Mouse (Mus musculus) neutrophil, adult 59 days (primary cell): ENCODE measurements around the gene Mavs. TPM values are rescaled to one million over a fixed set of nuclear protein-coding genes. Genes with fewer than 3 reads are reported as not detected.

Source experiments
- total RNA-seq, 2 experiments: library from RNA; stranded (reverse); gene quantifications; 1 replicate in 1 of 2; 2 replicates in 1 of 2; pipeline ENCODE4 v1.2.4; 2023

Gene Mavs
- 10 to 100 TPM in 1 of 2 experiments, 1 to 10 TPM in 1; 8.7 to 12.1 TPM for total RNA-seq

DNA sequence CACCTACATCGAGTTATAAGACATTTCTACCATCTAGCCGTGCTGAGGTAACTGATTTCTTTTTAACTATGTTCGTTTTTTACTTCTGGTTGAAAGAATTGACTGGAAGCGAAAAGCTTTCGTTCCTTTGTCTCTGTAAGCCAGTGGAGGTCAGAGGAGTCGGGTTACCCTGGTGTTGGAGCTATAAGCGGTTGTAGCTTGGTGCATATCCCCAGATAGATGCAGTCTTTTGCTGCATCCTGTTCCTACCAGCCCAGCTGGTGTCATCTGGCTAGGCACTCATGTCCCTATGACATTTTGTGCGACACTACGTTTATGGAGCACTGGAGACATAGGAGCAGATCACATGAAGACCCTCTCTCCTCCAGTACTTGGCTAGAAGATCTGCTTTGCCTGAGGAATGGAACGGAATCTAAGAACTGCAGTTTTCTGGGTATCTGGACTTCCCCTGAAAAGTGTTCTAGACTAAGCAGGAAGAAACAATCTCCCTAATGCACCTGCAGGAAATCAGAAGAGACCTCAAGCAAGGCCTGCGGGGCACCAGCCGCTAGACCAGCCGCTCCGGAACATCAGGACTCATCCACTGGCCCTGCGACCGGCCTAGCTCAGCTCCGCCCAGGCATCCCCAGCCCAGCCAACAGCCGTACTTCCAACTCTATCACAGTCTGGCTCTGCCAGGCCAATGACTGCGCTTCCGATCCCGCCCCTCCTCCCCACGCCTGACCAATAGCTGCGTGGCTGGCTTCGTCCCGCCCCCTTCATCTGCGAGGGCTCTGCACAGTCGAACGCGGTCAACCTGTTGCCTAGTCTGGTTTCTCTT, at the start of gene Mavs:
Gene Mavs, plus strand, starts transcription at position 757 of the 820 bp plus-strand sequence.

DNA sequence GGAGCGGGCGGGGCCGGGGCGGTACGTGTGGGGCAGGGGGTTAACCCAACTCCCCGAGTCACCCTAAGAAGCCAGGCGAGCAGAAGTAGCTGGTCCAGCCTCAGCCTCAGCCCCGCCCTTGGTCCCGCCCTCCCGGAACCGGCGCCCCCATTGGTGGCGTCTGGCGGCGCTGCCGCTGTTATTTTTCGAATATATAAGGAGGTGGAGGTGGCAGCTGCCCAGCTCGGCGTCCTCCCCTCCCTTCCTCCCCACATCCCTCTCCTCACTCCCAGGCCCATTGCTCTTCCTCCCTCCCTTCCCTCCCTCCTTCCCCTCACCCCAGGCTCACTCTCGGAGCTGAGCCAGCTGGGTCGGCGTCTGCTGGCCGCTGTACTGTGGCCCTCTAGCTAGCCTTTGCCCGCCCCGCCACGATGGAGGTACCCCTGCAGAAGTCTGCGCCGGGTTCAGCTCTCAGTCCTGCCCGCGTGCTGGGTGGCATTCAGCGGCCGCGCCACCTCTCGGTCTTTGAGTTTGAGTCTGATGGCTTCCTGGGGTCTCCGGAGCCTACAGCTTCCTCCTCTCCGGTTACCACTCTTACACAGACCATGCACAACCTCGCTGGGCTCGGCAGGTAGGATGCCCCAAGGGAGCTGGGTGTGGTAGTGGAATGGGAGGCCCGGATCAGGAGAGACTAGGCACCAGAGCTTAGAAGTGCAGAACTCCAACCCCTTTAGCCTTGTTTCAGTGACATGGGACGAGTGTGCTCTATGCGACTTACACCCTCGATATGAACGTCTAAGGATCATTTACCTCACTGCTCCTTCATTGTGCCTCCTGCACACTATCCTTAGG, 46.9 kb upstream of the Mavs start, which contains the start of the genes Cdc25b and Spef1:
Gene Cdc25b, plus strand, starts transcription at position 179 of the 831 bp plus-strand sequence.
Gene Spef1, minus strand, starts transcription at position 512 of the 831 bp plus-strand sequence.

DNA sequence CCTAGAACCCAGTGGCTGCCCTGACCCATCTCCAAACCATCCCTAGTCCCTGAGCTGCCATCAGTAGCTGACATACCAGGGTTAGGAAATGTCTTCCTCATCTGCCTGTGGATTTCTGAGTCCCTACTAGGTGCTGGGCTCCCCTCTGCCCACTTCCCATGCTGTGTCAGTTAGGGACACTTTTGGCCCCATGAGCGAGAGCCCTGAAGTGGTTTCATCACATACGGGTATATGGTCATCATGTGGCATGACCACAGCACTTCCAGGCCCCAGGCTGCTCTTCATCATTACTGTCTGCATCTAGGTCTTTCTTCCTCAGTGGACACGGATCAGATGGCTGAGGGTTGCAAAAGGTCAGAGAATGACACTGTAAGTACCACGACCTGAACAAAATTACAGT, 27.1 kb upstream of the Mavs start, which contains the start of gene Ap5s1:
Gene Ap5s1, plus strand, starts transcription at position 301 of the 400 bp plus-strand sequence.

DNA sequence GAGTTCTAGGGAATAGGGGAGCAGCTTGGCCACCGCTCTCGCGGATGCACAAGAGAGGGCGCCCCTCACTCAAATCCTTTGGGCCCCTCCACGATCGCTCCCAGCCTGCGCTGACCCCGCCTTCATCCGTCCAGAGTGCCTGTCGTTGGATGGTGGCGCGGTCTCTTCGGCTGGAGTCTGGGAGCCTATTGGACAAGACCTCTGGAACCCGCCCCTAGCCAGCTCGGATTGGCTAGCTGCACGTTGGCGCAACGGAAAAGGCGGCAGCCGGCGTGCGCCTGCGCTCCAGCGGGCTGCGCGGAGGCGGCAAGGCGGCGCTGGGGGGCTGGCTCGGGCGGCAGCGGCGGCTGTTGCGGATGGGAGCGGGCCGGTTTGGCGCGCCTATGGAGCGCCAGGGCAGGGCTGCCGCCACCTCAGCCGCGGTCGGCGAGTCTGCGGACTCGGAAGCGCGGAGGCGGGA, 28.4 kb downstream of the Mavs start, which contains the start of gene Pank2:
Gene Pank2, plus strand, starts transcription at position 283 of the 460 bp plus-strand sequence.

Other genes starting within 250 kb of the Mavs start
- gene Gfra4, start 191.0 kb upstream of the Mavs start, total RNA-seq: not detected
- 1 to 10 TPM in 1 of 2 experiments, under 1 TPM in 1; 0.53 to 4.3 TPM for gene Adam33, start 170.2 kb upstream of the Mavs start, total RNA-seq
- gene Siglec1, start 147.3 kb upstream of the Mavs start, total RNA-seq: 1 to 10 TPM; 2.4 to 2.5 TPM
- gene Hspa12b, start 106.8 kb upstream of the Mavs start, total RNA-seq: under 1 TPM; 0.13 to 0.31 TPM
- not detected for gene Gm11037, start 100.6 kb upstream of the Mavs start, total RNA-seq
- 10 to 100 TPM; 41.2 to 45.6 TPM for gene 1700037H04Rik, start 74.0 kb upstream of the Mavs start, total RNA-seq
- 10 to 100 TPM; 23.5 to 26.9 TPM for gene Cenpb, start 54.0 kb upstream of the Mavs start, total RNA-seq
- 10 to 100 TPM; 45.6 to 46.9 TPM for gene Cdc25b, start 47.1 kb upstream of the Mavs start, total RNA-seq
- 1 to 10 TPM; 2.2 TPM for gene Spef1, start 46.8 kb upstream of the Mavs start, total RNA-seq
- gene Ap5s1, start 27.0 kb upstream of the Mavs start, total RNA-seq: 10 to 100 TPM; 17.7 to 22.0 TPM
- gene Pank2, start 28.4 kb downstream of the Mavs start, total RNA-seq: 10 to 100 TPM; 43.1 to 46.7 TPM
- gene Rnf24, start 118.8 kb downstream of the Mavs start, total RNA-seq: 1 to 10 TPM; 9.4 to 9.6 TPM